Mouse (Mus musculus): ENCODE measurements around the gene Zfp866.

GRCm38 (mm10) chr8:69808094-69808863 is 17.3 kb upstream of the Zfp866 start, which contains the start of gene Gmip:
- TF ChIP-seq KAT2A (conservative IDR thresholded peaks at IDR 0.05; ENCODE audit: low read depth, low read length) (no peak), EP300 (IDR thresholded peaks at IDR 0.05; ENCODE audit: low read depth in 1 of 2, low read length in 2 of 2) (no peak), POLR2A (IDR thresholded peaks at IDR 0.05; ENCODE audit: control insufficient read depth in 1 of 2, insufficient read depth in 1 of 2, low read depth in 1 of 2, low read length in 2 of 2, poor library complexity in 1 of 2) (peak; percentile 17 to 71; a peak in 3 of 4 replicates), CTCF (IDR thresholded peaks at IDR 0.05 in 2 of 3, conservative IDR thresholded peaks at IDR 0.05 in 1 of 3; ENCODE audit: control insufficient read depth in 1 of 3, insufficient read depth in 1 of 3, low read depth in 2 of 3, low read length in 3 of 3, poor library complexity in 1 of 3, severe bottlenecking in 1 of 3) (no peak), POLR2AphosphoS5 (IDR thresholded peaks at IDR 0.05; ENCODE audit: borderline replicate concordance, low read depth, low read length) (no peak), MAX (IDR thresholded peaks at IDR 0.05; ENCODE audit: low read length) (no peak), MAFK (IDR thresholded peaks at IDR 0.05; ENCODE audit: borderline replicate concordance, low read depth, low read length) (no peak), RAD21 (IDR thresholded peaks at IDR 0.05; ENCODE audit: low read depth, low read length) (no peak)

All from MEL (cell line).